27 mouse cellular contexts compared by ENCODE assay signal in genomic region chr11:49267316-49267715, GRCm38 (mm10). TPM values are rescaled to one million over a fixed set of nuclear protein-coding genes. Genes with fewer than 3 reads are reported as not detected.
DNase-seq lines count a peak whose midpoint lies in the region; ATAC-seq and TF ChIP-seq lines count a peak whose summit lies in the region.
"Had no signal": no experiment of that assay in that cellular context is flagged by ENCODE, and none has a peak within 500 bp of the region (broad histone marks: within the 10 kb centered on the region; RNA-seq: fewer than 3 reads in every experiment).

No protein-coding gene starts in this region.

- no peak overlapping the region for H3K4me2 ChIP-seq in heart, embryonic 11.5 days
- H3K4me2 ChIP-seq in kidney, embryonic 16.5 days (replicated peaks; ENCODE audit: low read depth, low read length), result no peak overlapping the region
- H3K4me2 ChIP-seq in stomach, embryonic 15.5 days, result no peak overlapping the region
- no peak overlapping the region for H3K4me2 ChIP-seq in stomach, postnatal 0 days (replicated peaks; ENCODE audit: low read depth)
- H3K4me2 ChIP-seq: embryonic facial prominence, embryonic 13.5 days; neural tube, embryonic 13.5 days had no signal

- no peak overlapping the region for H3K4me3 ChIP-seq in heart, embryonic 11.5 days (ENCODE audit: low read depth, low read length)
- no peak overlapping the region for H3K4me3 ChIP-seq in kidney, embryonic 16.5 days (ENCODE audit: low read length)
- H3K4me3 ChIP-seq in stomach, embryonic 15.5 days (replicated peaks), result no peak overlapping the region
- no peak overlapping the region for H3K4me3 ChIP-seq in stomach, postnatal 0 days (ENCODE audit: low read depth, low read length)
- H3K4me3 ChIP-seq: embryonic facial prominence, embryonic 13.5 days; left cerebral cortex, adult 2 months; limb, embryonic 10.5 days; neural tube, embryonic 13.5 days had no signal

- H3K36me3 ChIP-seq in heart, embryonic 11.5 days (ENCODE audit: control insufficient read depth, insufficient read depth, low read length), result no peaks in the 10 kb centered on the region; the same call in none of the 2 replicates
- peaks cover 14% of the 10 kb centered on the region for H3K36me3 ChIP-seq in kidney, embryonic 16.5 days (ENCODE audit: insufficient read depth, low read length)
- peaks cover 4% of the 10 kb centered on the region for H3K36me3 ChIP-seq in stomach, embryonic 15.5 days
- H3K36me3 ChIP-seq in stomach, postnatal 0 days (ENCODE audit: control insufficient read depth, insufficient read depth, low read length), result peaks cover 5% of the 10 kb centered on the region; the same call in 1 of the 2 replicates

- peak overlapping the region; percentile 50 for H3K27ac ChIP-seq in heart, embryonic 11.5 days (ENCODE audit: low read depth, low read length)
- H3K27ac ChIP-seq in kidney, embryonic 16.5 days (ENCODE audit: low read length), result peak overlapping the region; percentile 65
- H3K27ac ChIP-seq in stomach, embryonic 15.5 days, result peak overlapping the region; percentile 52
- H3K27ac ChIP-seq in stomach, postnatal 0 days (replicated peaks), result no peak overlapping the region
- H3K27ac ChIP-seq: embryonic facial prominence, embryonic 13.5 days; left cerebral cortex, adult 2 months; limb, embryonic 10.5 days; neural tube, embryonic 13.5 days had no signal

- no peak for TF ChIP-seq CTCF in stomach, postnatal 0 days (IDR thresholded peaks at IDR 0.05; ENCODE audit: low read depth)

- no peaks in the 10 kb centered on the region for H3K27me3 ChIP-seq in heart, embryonic 11.5 days (ENCODE audit: control insufficient read depth, insufficient read depth, low read length)
- H3K27me3 ChIP-seq in kidney, embryonic 16.5 days (ENCODE audit: insufficient read depth, low read length), result no peaks in the 10 kb centered on the region
- H3K27me3 ChIP-seq in stomach, embryonic 15.5 days (replicated peaks), result no peaks in the 10 kb centered on the region
- no peaks in the 10 kb centered on the region for H3K27me3 ChIP-seq in stomach, postnatal 0 days (ENCODE audit: control insufficient read depth, insufficient read depth, low read length)
- H3K27me3 ChIP-seq: CH12.LX; embryonic facial prominence, embryonic 13.5 days; neural tube, embryonic 13.5 days had no signal

- H3K9ac ChIP-seq in heart, embryonic 11.5 days (ENCODE audit: low read depth, low read length), result no peak overlapping the region
- no peak overlapping the region for H3K9ac ChIP-seq in kidney, embryonic 16.5 days (replicated peaks; ENCODE audit: low read length)
- H3K9ac ChIP-seq in stomach, embryonic 15.5 days, result no peak overlapping the region
- H3K9ac ChIP-seq in stomach, postnatal 0 days (ENCODE audit: low read length), result no peak overlapping the region
- H3K9ac ChIP-seq: embryonic facial prominence, embryonic 13.5 days; neural tube, embryonic 13.5 days had no signal

- H3K4me1 ChIP-seq in heart, embryonic 11.5 days (ENCODE audit: control insufficient read depth, insufficient read depth, low read length), result no peaks in the 10 kb centered on the region
- 0 out of 2 replicates have a peak, but pooled peaks cover 6% of the 10 kb centered on the region for H3K4me1 ChIP-seq in kidney, embryonic 16.5 days (ENCODE audit: insufficient read depth, low read length)
- no peaks in the 10 kb centered on the region for H3K4me1 ChIP-seq in stomach, embryonic 15.5 days
- no peaks in the 10 kb centered on the region for H3K4me1 ChIP-seq in stomach, postnatal 0 days (replicated peaks; ENCODE audit: control insufficient read depth, insufficient read depth)
- H3K4me1 ChIP-seq: embryonic facial prominence, embryonic 13.5 days; limb, embryonic 10.5 days; neural tube, embryonic 13.5 days had no signal

- H3K9me3 ChIP-seq in heart, embryonic 11.5 days (replicated peaks; ENCODE audit: control insufficient read depth, low read length), result no peaks in the 10 kb centered on the region
- no peaks in the 10 kb centered on the region for H3K9me3 ChIP-seq in kidney, embryonic 16.5 days (ENCODE audit: low read length)
- no peaks in the 10 kb centered on the region for H3K9me3 ChIP-seq in stomach, embryonic 15.5 days
- no peaks in the 10 kb centered on the region for H3K9me3 ChIP-seq in stomach, postnatal 0 days (ENCODE audit: control insufficient read depth, low read length)
- H3K9me3 ChIP-seq: embryonic facial prominence, embryonic 13.5 days; limb, embryonic 10.5 days; neural tube, embryonic 13.5 days had no signal

- WGBS in heart, embryonic 11.5 days (ENCODE audit: insufficient replicate concordance), result 77% methylated on average over 10 of the region's 10 CpGs
- WGBS in kidney, embryonic 16.5 days, result 79% methylated on average over 10 of the region's 10 CpGs
- WGBS in stomach, embryonic 15.5 days, result 78% methylated on average over 10 of the region's 10 CpGs
- 77% methylated on average over 10 of the region's 10 CpGs for WGBS in stomach, postnatal 0 days

- TF ChIP-seq EP300 in stomach, postnatal 0 days (optimal IDR thresholded peaks at IDR 0.05), result no peak

- DNase-seq in heart, postnatal 4 days, result no peak
- DNase-seq in kidney, adult 8-10 months, result no peak
- DNase-seq in stomach, postnatal 0 days (ENCODE audit: low spot score), result no peak
- DNase-seq in ovary, postnatal 14 days (ENCODE audit: low spot score), result no peak
- DNase-seq: adrenal gland, postnatal 36 days; cerebellum, adult 11-12 months; cerebellum, postnatal 14 days; gastrocnemius, postnatal 10 days; layer of hippocampus, adult 9-11 months; lung, adult 2 months; midbrain, embryonic 14.5 days; thymus, adult 2 months had no signal

- no peak for ATAC-seq in heart, embryonic 11.5 days (replicated peaks; ENCODE audit: insufficient number of reproducible peaks, low FRiP score, low TSS enrichment)
- no peak for ATAC-seq in kidney, embryonic 16.5 days (ENCODE audit: low FRiP score, low TSS enrichment)
- no peak for ATAC-seq in stomach, embryonic 15.5 days (ENCODE audit: insufficient read depth, low FRiP score, low read depth)
- ATAC-seq in stomach, postnatal 0 days (ENCODE audit: low FRiP score, low TSS enrichment), result no peak
- ATAC-seq: forebrain, embryonic 14.5 days; hindbrain, embryonic 16.5 days had no signal

RNA-seq across cellular contexts. Expression of gene Olfr1393, which starts 10.8 kb away (rescaled TPM):
- not detected in 2 replicates for polyA plus RNA-seq in heart, embryonic 11.5 days (2014; fragmentation: Nextera tagmentation; extraction: Ambion mirVana)
- under 1 TPM; 0.23 to 0.33 TPM for total RNA-seq in heart, postnatal 4 days (2021)
- not detected in 2 replicates for polyA plus RNA-seq in kidney, embryonic 16.5 days (2015; fragmentation: Nextera tagmentation; extraction: Ambion mirVana)
- polyA plus RNA-seq in stomach, embryonic 15.5 days (2015; fragmentation: Nextera tagmentation; extraction: Ambion mirVana), result not detected in 2 replicates
- polyA plus RNA-seq in stomach, postnatal 0 days (2015; fragmentation: Nextera tagmentation; extraction: Ambion mirVana), result not detected in 2 replicates
- total RNA-seq: adrenal gland, postnatal 36 days; CH12.LX; hematopoietic stem cell, adult 5-6 weeks; MEL had no signal
- polyA plus RNA-seq: embryonic facial prominence, embryonic 13.5 days; forebrain, embryonic 14.5 days; limb, embryonic 10.5 days; lung, adult 2 months; neural tube, embryonic 13.5 days had no signal

RNA-seq across cellular contexts. Expression of gene Olfr1392, which starts 17.8 kb away (rescaled TPM):
- not detected in 2 replicates for polyA plus RNA-seq in heart, embryonic 11.5 days (2014; fragmentation: Nextera tagmentation; extraction: Ambion mirVana)
- total RNA-seq in heart, postnatal 4 days (2021), result under 1 TPM in 1 of 2 experiments, not detected in 1; 0.11 TPM
- polyA plus RNA-seq in kidney, embryonic 16.5 days (2015; fragmentation: Nextera tagmentation; extraction: Ambion mirVana), result not detected in 2 replicates
- polyA plus RNA-seq in stomach, embryonic 15.5 days (2015; fragmentation: Nextera tagmentation; extraction: Ambion mirVana), result 0.06 TPM in 1 of 2 replicates, not detected in the other
- polyA plus RNA-seq in stomach, postnatal 0 days (2015; fragmentation: Nextera tagmentation; extraction: Ambion mirVana), result 0.10 TPM in 1 of 2 replicates, not detected in the other
- total RNA-seq: adrenal gland, postnatal 36 days; CH12.LX; gastrocnemius, postnatal 10 days; hematopoietic stem cell, adult 5-6 weeks; left cerebral cortex, adult 2 months; megakaryocyte progenitor cell, adult 5-6 weeks; MEL had no signal
- polyA plus RNA-seq: embryonic facial prominence, embryonic 13.5 days; forebrain, embryonic 14.5 days; intestine, embryonic 16.5 days; limb, embryonic 10.5 days; midbrain, embryonic 14.5 days; neural tube, embryonic 13.5 days had no signal

RNA-seq across cellular contexts. Expression of gene Mgat1, which starts 23.3 kb away (rescaled TPM):
- 32.9 and 39.1 TPM in 2 replicates for polyA plus RNA-seq in heart, embryonic 11.5 days (2014; fragmentation: Nextera tagmentation; extraction: Ambion mirVana)
- 10 to 100 TPM; 71.2 to 76.7 TPM for total RNA-seq in heart, postnatal 4 days (2021)
- 88.9 and 91.9 TPM in 2 replicates for polyA plus RNA-seq in kidney, embryonic 16.5 days (2015; fragmentation: Nextera tagmentation; extraction: Ambion mirVana)
- polyA plus RNA-seq in stomach, embryonic 15.5 days (2015; fragmentation: Nextera tagmentation; extraction: Ambion mirVana), result 59.3 and 59.9 TPM in 2 replicates
- polyA plus RNA-seq in stomach, postnatal 0 days (2015; fragmentation: Nextera tagmentation; extraction: Ambion mirVana), result 42.7 and 43.4 TPM in 2 replicates

RNA-seq across cellular contexts. Expression of gene Olfr10, which starts 37.2 kb away (rescaled TPM):
- polyA plus RNA-seq in heart, embryonic 11.5 days (2014; fragmentation: Nextera tagmentation; extraction: Ambion mirVana), result not detected in 2 replicates
- not detected for total RNA-seq in heart, postnatal 4 days (2021)
- not detected in 2 replicates for polyA plus RNA-seq in kidney, embryonic 16.5 days (2015; fragmentation: Nextera tagmentation; extraction: Ambion mirVana)
- polyA plus RNA-seq in stomach, embryonic 15.5 days (2015; fragmentation: Nextera tagmentation; extraction: Ambion mirVana), result not detected in 2 replicates
- not detected in 2 replicates for polyA plus RNA-seq in stomach, postnatal 0 days (2015; fragmentation: Nextera tagmentation; extraction: Ambion mirVana)
- total RNA-seq: adrenal gland, postnatal 36 days; CH12.LX; gastrocnemius, postnatal 10 days; hematopoietic stem cell, adult 5-6 weeks; left cerebral cortex, adult 2 months; megakaryocyte progenitor cell, adult 5-6 weeks; MEL had no signal
- polyA plus RNA-seq: embryonic facial prominence, embryonic 13.5 days; forebrain, embryonic 14.5 days; hindbrain, embryonic 16.5 days; intestine, embryonic 16.5 days; limb, embryonic 10.5 days; lung, adult 2 months; midbrain, embryonic 14.5 days; neural tube, embryonic 13.5 days; small intestine, adult 2 months; thymus, adult 2 months had no signal

RNA-seq across cellular contexts. Expression of gene Olfr1391, which starts 55.2 kb away (rescaled TPM):
- not detected in 2 replicates for polyA plus RNA-seq in heart, embryonic 11.5 days (2014; fragmentation: Nextera tagmentation; extraction: Ambion mirVana)
- not detected for total RNA-seq in heart, postnatal 4 days (2021)
- polyA plus RNA-seq in kidney, embryonic 16.5 days (2015; fragmentation: Nextera tagmentation; extraction: Ambion mirVana), result not detected in 2 replicates
- polyA plus RNA-seq in stomach, embryonic 15.5 days (2015; fragmentation: Nextera tagmentation; extraction: Ambion mirVana), result not detected in 2 replicates
- not detected in 2 replicates for polyA plus RNA-seq in stomach, postnatal 0 days (2015; fragmentation: Nextera tagmentation; extraction: Ambion mirVana)
- total RNA-seq: adrenal gland, postnatal 36 days; CH12.LX; gastrocnemius, postnatal 10 days; hematopoietic stem cell, adult 5-6 weeks; left cerebral cortex, adult 2 months; megakaryocyte progenitor cell, adult 5-6 weeks; MEL had no signal
- polyA plus RNA-seq: embryonic facial prominence, embryonic 13.5 days; forebrain, embryonic 14.5 days; hindbrain, embryonic 16.5 days; intestine, embryonic 16.5 days; limb, embryonic 10.5 days; lung, adult 2 months; midbrain, embryonic 14.5 days; neural tube, embryonic 13.5 days; small intestine, adult 2 months; thymus, adult 2 months had no signal
